Mouse (Mus musculus) urinary bladder, postnatal 25 days (tissue): ENCODE results near the gene Tmem123.

Experiments
- DNase-seq: peaks from one replicate; pipeline ENCODE4 v3.0.0; 2022; ENCODE audit warnings: low spot score

Tmem123 gene

DNA sequence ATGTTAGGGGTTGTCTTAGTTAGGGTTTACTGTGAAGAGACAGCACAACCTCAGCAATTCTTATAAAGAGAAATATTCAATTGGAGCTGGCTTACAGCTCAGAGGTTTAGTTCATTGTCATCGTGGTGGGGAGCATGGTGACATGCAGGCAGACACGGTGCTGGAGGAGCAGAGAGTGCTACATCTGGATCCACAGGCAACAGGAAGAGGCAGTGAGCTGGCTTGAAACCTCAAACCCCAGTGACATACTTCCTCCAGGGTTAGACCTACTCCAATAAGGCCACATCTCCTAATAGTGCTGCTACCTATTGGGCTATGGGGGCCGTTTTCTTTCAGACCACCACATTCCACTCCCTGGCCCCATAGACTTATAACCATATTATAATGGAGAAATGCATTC, 12.1 kb downstream of the Tmem123 start:
- no peak for DNase-seq

- no peak for DNase-seq
Observed at GRCm38 (mm10) chr9:7776940-7777339, 13.1 kb downstream of the Tmem123 start.

- no peak for DNase-seq
Observed at GRCm38 (mm10) chr9:7777652-7778051, 13.8 kb downstream of the Tmem123 start.

GRCm38 (mm10) chr9:7778771-7779170, 14.9 kb downstream of the Tmem123 start:
- DNase-seq: no peak

DNA sequence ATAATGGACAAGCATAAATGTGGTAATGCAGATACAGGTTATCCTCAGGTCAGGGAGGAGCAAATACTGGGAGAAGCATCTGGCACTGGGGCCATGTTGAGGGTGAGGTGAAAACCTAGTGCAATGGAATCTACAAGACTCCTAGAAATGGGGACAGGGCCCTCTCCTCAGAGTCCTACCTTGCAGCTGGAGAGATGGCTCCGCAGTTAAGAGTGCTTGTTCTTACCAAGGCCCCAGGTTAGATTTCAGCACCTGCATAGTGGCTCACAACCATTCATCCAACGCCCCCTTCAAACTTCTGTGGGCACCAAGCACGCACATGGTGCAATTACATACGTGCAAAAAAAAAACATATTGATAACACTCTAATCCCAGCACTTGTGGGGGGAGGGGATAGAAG, 15.9 kb downstream of the Tmem123 start:
- no peak for DNase-seq

DNA sequence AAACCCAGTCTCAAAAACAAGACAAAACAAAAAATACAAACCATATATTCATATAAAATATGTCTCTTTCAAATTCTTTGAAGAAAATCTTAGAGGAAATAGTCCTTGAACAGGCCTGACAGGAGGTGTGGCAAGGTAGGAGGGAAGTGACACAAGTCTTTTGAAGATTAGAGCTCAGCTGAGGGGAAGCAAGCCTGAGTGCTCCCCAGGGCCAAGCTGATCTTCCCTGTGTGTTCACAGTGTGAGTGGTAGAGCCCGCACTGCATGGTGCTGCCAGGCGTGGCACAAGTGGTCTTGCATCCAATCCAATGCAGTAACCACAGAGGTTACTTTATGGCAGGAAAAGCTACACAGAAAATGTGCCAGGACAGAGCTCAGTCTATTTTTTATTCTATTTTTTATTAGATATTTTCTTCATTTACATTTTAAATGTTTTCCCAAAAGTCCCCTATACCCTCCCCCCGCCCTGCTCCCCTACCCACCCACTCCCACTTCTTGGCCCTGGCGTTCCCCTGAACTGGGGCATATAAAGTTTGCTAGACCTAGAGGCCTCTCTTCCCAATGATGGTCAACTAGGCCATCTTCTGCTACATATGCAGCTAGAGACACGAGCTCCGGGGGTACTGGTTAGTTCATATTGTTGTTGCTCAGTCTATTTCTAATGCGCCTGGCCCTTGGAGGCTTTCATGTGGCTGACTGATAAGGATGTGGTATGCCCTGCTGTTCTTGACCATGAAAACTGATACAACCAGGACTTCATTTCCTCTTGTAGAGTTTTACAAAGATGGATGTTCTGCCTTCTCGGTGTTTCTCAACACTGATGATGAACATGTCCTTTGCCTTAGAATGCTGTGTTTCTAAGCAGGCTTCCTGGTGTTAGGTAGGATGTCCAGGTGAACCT, 16.7 kb downstream of the Tmem123 start:
- no peak for DNase-seq

DNA sequence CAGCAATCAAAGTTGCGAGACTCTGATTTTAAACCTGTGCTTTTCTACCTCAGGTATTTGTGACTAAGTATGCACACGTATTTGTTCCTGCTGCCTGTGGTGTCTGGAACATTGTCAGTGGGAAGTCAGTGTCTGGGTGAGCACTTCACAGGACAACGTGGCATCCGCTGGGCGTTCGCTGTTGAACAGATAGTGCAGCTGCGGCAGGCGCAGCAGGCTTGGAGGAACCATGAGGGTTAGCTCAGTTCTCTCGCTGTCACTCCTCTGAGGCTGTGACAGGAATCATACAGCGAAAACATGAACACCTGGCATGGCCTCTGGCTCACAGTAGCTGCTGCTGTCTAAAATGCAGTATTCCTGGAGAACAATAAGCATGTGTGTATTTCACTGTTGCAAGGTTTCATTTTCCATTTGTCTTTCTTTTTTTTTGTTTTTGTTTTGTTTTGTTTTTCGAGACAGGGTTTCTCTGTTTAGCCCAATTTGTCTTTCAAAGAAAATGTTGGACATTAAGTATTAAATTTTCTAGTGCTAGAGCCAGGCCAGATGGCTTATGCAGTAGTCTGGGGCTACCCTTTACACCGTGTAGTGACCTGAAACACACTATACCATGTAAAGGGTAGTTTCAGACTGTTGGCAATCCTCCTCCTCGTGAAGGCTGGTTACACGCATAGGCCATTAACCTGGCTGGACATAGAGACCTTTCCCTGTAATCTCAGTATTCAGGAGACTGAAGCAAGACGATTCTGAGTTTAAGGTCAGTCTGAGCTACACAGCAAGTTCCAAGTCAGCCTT, 20.2 kb downstream of the Tmem123 start:
- no peak for DNase-seq

DNA sequence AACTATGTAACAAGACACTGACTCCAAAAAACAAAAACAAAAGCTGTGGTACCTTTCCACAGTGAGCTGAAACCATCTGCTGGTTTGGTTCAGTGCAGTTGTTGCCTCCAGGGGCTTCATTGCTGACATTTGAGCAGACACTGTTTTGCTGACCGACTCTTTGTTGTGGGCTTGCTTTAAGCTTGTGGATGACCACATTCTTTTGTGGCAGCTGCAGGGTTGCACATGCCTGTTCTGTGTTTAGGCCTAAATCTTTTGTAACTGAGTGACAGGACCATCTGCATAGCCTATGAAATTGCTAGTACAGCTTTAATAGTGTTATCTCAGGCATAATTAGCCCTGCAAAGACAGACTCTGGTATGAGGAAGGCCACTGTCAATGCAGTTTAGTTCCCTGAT, 20.8 kb downstream of the Tmem123 start:
- no peak for DNase-seq

GRCm38 (mm10) chr9:7785396-7785795, 21.6 kb downstream of the Tmem123 start:
- no peak for DNase-seq

GRCm38 (mm10) chr9:7786086-7786485, 22.2 kb downstream of the Tmem123 start:
- no peak for DNase-seq

- DNase-seq: no peak
Observed at GRCm38 (mm10) chr9:7788411-7788810, 24.6 kb downstream of the Tmem123 start.

GRCm38 (mm10) chr9:7789764-7790575, 26.1 kb downstream of the Tmem123 start:
- DNase-seq: no peak

DNA sequence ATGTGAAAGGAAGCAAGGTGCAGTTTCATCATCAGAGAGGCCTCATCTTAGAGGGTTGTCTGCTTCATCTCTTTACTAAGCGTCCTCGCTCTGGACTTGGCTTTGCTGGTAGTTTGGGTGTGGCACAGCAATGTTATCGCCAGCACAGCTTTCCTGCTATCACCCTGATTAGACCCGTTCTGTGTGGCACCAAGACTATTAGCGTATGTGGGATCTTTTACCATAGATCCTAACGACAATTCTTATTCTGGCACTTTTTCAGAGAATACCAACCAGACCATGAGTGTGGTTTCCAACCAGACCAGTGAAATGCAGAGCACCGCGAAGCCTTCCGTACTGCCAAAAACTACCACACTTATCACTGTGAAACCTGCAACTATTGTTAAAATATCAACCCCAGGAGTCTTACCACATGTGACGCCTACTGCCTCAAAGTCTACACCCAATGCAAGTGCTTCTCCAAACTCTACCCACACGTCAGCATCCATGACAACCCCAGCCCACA, 26.8 kb downstream of the Tmem123 start:
- DNase-seq: no peak

DNA sequence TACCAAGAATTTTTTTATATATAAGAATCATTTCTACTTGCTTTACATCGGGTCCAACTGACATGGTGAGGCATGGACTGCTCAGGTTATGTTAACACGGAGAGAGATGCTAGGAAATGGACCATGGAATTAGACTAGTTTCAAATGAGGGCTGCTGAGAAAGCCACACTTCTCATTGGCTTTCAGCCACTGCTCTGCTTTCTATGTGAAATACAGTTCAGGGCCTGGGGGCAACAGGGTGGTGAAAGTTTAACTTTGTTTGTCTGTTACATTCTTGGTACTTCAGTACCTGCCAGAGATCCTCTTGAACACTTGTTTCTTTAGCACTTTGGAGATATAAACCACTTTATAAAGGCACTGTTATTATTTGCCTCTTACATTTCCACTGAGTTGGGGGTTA, 29.7 kb downstream of the Tmem123 start:
- DNase-seq: no peak

- DNase-seq: no peak
Observed at GRCm38 (mm10) chr9:7795581-7795980, 31.7 kb downstream of the Tmem123 start.

GRCm38 (mm10) chr9:7796129-7796864, 32.5 kb downstream of the Tmem123 start:
- no peak for DNase-seq

GRCm38 (mm10) chr9:7797542-7797941, 33.7 kb downstream of the Tmem123 start:
- DNase-seq: no peak

DNA sequence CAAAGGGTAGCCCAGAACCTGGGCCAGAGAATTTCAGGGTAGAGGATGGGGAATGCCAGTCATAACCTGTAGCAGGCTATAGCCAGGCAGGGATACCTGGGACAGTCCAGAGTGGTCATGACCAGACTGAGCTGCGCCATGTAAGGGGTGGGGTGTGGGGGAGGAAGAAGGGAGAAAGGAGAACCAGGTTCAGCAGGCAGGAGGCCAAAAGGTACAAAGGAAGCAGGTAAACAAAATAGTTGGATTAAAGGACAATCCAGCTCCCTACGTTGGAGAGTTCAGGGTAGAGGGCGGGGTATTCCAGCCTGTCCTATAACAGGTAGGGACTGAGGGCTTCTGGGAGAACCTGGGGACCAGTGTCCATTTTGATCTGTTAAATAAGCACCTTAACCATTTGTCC, 34.7 kb downstream of the Tmem123 start:
- DNase-seq: no peak

- DNase-seq: no peak
Observed at GRCm38 (mm10) chr9:7805101-7805506, 41.3 kb downstream of the Tmem123 start.

GRCm38 (mm10) chr9:7822758-7823157, 58.9 kb downstream of the Tmem123 start:
- no peak for DNase-seq

- no peak for DNase-seq
Observed at GRCm38 (mm10) chr9:7824916-7825315, 61.1 kb downstream of the Tmem123 start.
